Mouse (Mus musculus): Measurements from ENCODE around the gene Ngef.

- TF ChIP-seq HCFC1 (IDR thresholded peaks at IDR 0.05; ENCODE audit: borderline replicate concordance, insufficient read depth, low read length) (no peak), CHD2 (IDR thresholded peaks at IDR 0.05; ENCODE audit: low read depth, low read length) (no peak), MAFK (IDR thresholded peaks at IDR 0.05; ENCODE audit: insufficient read depth, low read depth, low read length) (no peak)
These were observed 36.7 kb downstream of the Ngef start for GRCm38 (mm10) chr1:87537008-87537407.
